Comparison of ENCODE assay signal across 8 mouse cellular contexts in the genomic region with DNA sequence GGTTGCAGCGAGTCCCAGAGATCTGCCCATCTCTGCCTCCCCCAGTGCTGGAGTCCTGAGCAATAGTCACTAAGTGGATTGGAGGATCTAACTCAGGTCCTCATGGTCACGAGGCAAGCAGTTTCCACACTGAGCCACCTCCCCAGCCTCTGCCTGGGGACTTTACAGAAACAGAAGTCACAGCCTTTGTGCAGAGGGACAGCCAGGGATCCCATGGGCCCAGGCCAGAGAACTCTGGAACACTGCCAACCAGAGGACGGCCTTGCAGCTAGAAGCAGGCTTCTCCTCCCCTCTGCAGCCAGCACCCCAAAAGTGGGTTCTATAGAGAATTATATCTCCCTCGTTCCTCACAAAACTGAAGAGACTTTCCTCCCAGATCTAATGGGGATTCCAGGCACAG. TPM values are rescaled to one million over a fixed set of nuclear protein-coding genes. Genes with fewer than 3 reads are reported as not detected.
A peak's percentile ranks its signal among the peaks of the same experiment; 100 is the strongest.
DNase-seq lines count a peak whose midpoint lies in the region; ATAC-seq lines count a peak whose summit lies in the region.

No protein-coding gene starts in this region.

- ATAC-seq in monocyte, adult 5-6 weeks (replicated peaks; ENCODE audit: insufficient number of reproducible peaks, low FRiP score, low TSS enrichment, poor library complexity, severe bottlenecking): no peak

- peak; percentile 40 for DNase-seq in right cerebral cortex, adult 18-20 months
- no peak for DNase-seq in right cerebral cortex, postnatal 25 days
- DNase-seq in cerebellum, postnatal 36 days: peak; percentile 55 to 66
- DNase-seq in heart, postnatal 25 days (ENCODE audit: low spot score): peak; percentile 45
- DNase-seq in liver: peak; percentile 38
- peak; percentile 79 to 81 for DNase-seq in right cerebral cortex, postnatal 10 days (ENCODE audit: low spot score in 2 of 2)
- DNase-seq in thymus, postnatal 36 days: no peak

- intact Hi-C loops in heart, postnatal 25 days (cut with DNase I): no loop called here

RNA-seq across cellular contexts. Expression of a gene that starts 3.8 kb away (rescaled TPM):
- total RNA-seq in heart, postnatal 25 days (2021): 10 to 100 TPM; 16.5 to 21.1 TPM
- 2.2 TPM in 1 of 3 replicates, not detected in the others for total RNA-seq in monocyte, adult 5-6 weeks (2017)

RNA-seq across cellular contexts. Expression of a gene that starts 4.3 kb away (rescaled TPM):
- 10 to 100 TPM; 39.1 to 39.6 TPM for total RNA-seq in heart, postnatal 25 days (2021)
- 5.8 to 10.2 TPM (median 8.7 TPM) in 3 replicates for total RNA-seq in monocyte, adult 5-6 weeks (2017)

RNA-seq across cellular contexts. Expression of a gene that starts 6.2 kb away (rescaled TPM):
- total RNA-seq in heart, postnatal 25 days (2021): not detected
- 5.0 TPM in 1 of 3 replicates, not detected in the others for total RNA-seq in monocyte, adult 5-6 weeks (2017)

RNA-seq across cellular contexts. Expression of a gene that starts 26.4 kb away (rescaled TPM):
- 10 to 100 TPM; 35.4 to 37.3 TPM for total RNA-seq in heart, postnatal 25 days (2021)
- 4.6 to 6.1 TPM (median 5.0 TPM) in 3 replicates for total RNA-seq in monocyte, adult 5-6 weeks (2017)

Comparison
In these comparisons a context has a peak if more than half of its experiments do, and no peak if none do; other contexts are left out.
1. DNase-seq: peak in right cerebral cortex, adult 18-20 months (single experiment), cerebellum, postnatal 36 days (2 of 2), heart, postnatal 25 days (single experiment), liver (single experiment) and right cerebral cortex, postnatal 10 days (2 of 2); none in right cerebral cortex, postnatal 25 days (single experiment) and thymus, postnatal 36 days (0 of 2).